Comparison of ENCODE assay signal across 8 mouse cellular contexts in genomic region chr19:23757011-23757410, GRCm38 (mm10). TPM values are rescaled to one million over a fixed set of nuclear protein-coding genes. Genes with fewer than 3 reads are reported as not detected.
DNase-seq lines count a peak whose midpoint lies in the region; ATAC-seq and TF ChIP-seq lines count a peak whose summit lies in the region.

No protein-coding gene starts in this region.

- no peak overlapping the region for H3K9ac ChIP-seq in heart, embryonic 14.5 days (ENCODE audit: low read length)

- WGBS in heart, embryonic 14.5 days: 17% methylated on average over 7 of the region's 7 CpGs

- H3K4me3 ChIP-seq in megakaryocyte, embryonic 14.5 days (replicated peaks): peak overlapping the region; percentile 64
- no peak overlapping the region; a peak in 1 of 4 replicates for H3K4me3 ChIP-seq in heart, embryonic 14.5 days (ENCODE audit: control insufficient read depth in 1 of 2, insufficient read depth in 1 of 2, low read depth in 1 of 2, low read length in 2 of 2)
- H3K4me3 ChIP-seq in layer of hippocampus, adult 2 months: no peak overlapping the region; the same call in 1 of the 2 replicates

- peaks cover 36% of the 10 kb centered on the region for H3K27me3 ChIP-seq in megakaryocyte, embryonic 14.5 days (replicated peaks)
- H3K27me3 ChIP-seq in heart, embryonic 14.5 days (ENCODE audit: control insufficient read depth, insufficient read depth, low read length): peaks cover 14% of the 10 kb centered on the region

- no peak for TF ChIP-seq CTCF in layer of hippocampus, adult 2 months (conservative IDR thresholded peaks at IDR 0.05)

- H3K36me3 ChIP-seq in megakaryocyte, embryonic 14.5 days (replicated peaks; ENCODE audit: low read length): no peaks in the 10 kb centered on the region
- no peaks in the 10 kb centered on the region for H3K36me3 ChIP-seq in heart, embryonic 14.5 days (ENCODE audit: control insufficient read depth, insufficient read depth, low read length)

- peaks cover 33% of the 10 kb centered on the region for H3K4me1 ChIP-seq in megakaryocyte, embryonic 14.5 days
- H3K4me1 ChIP-seq in heart, embryonic 14.5 days (ENCODE audit: control insufficient read depth in 2 of 2, insufficient read depth in 2 of 2, low read length in 2 of 2): peaks cover 4 to 9% of the 10 kb centered on the region in 2 experiments; a peak in 3 of 4 replicates

- ATAC-seq in megakaryocyte, adult 5-6 weeks (ENCODE audit: poor library complexity, severe bottlenecking): no peak
- no peak for ATAC-seq in heart, embryonic 14.5 days (ENCODE audit: insufficient number of reproducible peaks, insufficient read depth, low FRiP score, low read depth)

- peaks cover 9% of the 10 kb centered on the region for H3K9me3 ChIP-seq in megakaryocyte, embryonic 14.5 days
- no peaks in the 10 kb centered on the region for H3K9me3 ChIP-seq in heart, embryonic 14.5 days (ENCODE audit: control insufficient read depth, low read length)

- peak; percentile 46 for DNase-seq in cerebellum, adult 9-10 months
- DNase-seq in cerebellum, postnatal 36 days: no peak
- peak; percentile 40 for DNase-seq in retina, postnatal 1 day
- DNase-seq in frontal cortex, postnatal 10 days (ENCODE audit: low spot score in 2 of 2): no peak
- DNase-seq in layer of hippocampus, adult 2 months (ENCODE audit: low spot score in 2 of 2): no peak

- peak overlapping the region; percentile 45 for H3K4me2 ChIP-seq in heart, embryonic 14.5 days (ENCODE audit: low read length)

- no peak overlapping the region for H3K27ac ChIP-seq in heart, embryonic 14.5 days (replicated peaks in 1 of 2; ENCODE audit: control insufficient read depth in 1 of 2, insufficient read depth in 1 of 2, low read depth in 2 of 2, low read length in 2 of 2)
- no peak overlapping the region for H3K27ac ChIP-seq in layer of hippocampus, adult 2 months

RNA-seq across cellular contexts. Expression of gene Apba1, which starts 1.7 kb away (rescaled TPM):
- 0.73 and 1.00 TPM in 2 replicates for polyA plus RNA-seq in megakaryocyte, embryonic 14.5 days (2012; ENCODE audit: insufficient read depth, low replicate concordance)
- 27.8 and 32.7 TPM in 2 replicates for total RNA-seq in megakaryocyte, adult 5-6 weeks (2015)
- total RNA-seq in megakaryocyte, adult 5-6 weeks (2017): 26.5 and 30.9 TPM in 2 replicates
- polyA plus RNA-seq in heart, embryonic 14.5 days (2014; fragmentation: Nextera tagmentation; extraction: Ambion mirVana): 0.36 and 0.46 TPM in 2 replicates
- 100 to 1,000 TPM; 118 to 119 TPM for total RNA-seq in layer of hippocampus, adult 2 months (2021)

Comparison
In these comparisons a context has a peak if more than half of its experiments do, and no peak if none do; other contexts are left out.
1. DNase-seq: peak in cerebellum, adult 9-10 months (single experiment) and retina, postnatal 1 day (single experiment); none in cerebellum, postnatal 36 days (0 of 2), frontal cortex, postnatal 10 days (0 of 2) and layer of hippocampus, adult 2 months (0 of 2).